ENCODE assay signal across 9 mouse cellular contexts in genomic region chr3:123448096-123448495, GRCm38 (mm10). TPM values are rescaled to one million over a fixed set of nuclear protein-coding genes. Genes with fewer than 3 reads are reported as not detected.
DNase-seq lines count a peak whose midpoint lies in the region; ATAC-seq and TF ChIP-seq lines count a peak whose summit lies in the region.
"Had no signal": no experiment of that assay in that cellular context is flagged by ENCODE, and none has a peak within 500 bp of the region (broad histone marks: within the 10 kb centered on the region; RNA-seq: fewer than 3 reads in every experiment).

No protein-coding gene starts in this region.

- H3K27ac ChIP-seq in kidney, embryonic 16.5 days (ENCODE audit: low read length): no peak overlapping the region
- H3K27ac ChIP-seq in kidney, adult 2 months (ENCODE audit: insufficient read depth, low read depth, low read length): no peak overlapping the region
- no peak overlapping the region for H3K27ac ChIP-seq in forebrain, embryonic 12.5 days
- H3K27ac ChIP-seq in liver, embryonic 12.5 days: no peak overlapping the region
- H3K27ac ChIP-seq in neural tube, embryonic 13.5 days (replicated peaks): no peak overlapping the region
- H3K27ac ChIP-seq: liver, embryonic 14.5 days had no signal

- peaks cover 19% of the 10 kb centered on the region for H3K27me3 ChIP-seq in kidney, embryonic 16.5 days (ENCODE audit: insufficient read depth, low read length)
- no peaks in the 10 kb centered on the region for H3K27me3 ChIP-seq in kidney, adult 2 months (replicated peaks; ENCODE audit: control insufficient read depth, insufficient read depth, low read length)
- H3K27me3 ChIP-seq in forebrain, embryonic 12.5 days: peaks cover 43% of the 10 kb centered on the region
- H3K27me3 ChIP-seq in liver, embryonic 12.5 days (replicated peaks): peaks cover 70% of the 10 kb centered on the region
- H3K27me3 ChIP-seq in neural tube, embryonic 13.5 days: peaks cover 23% of the 10 kb centered on the region

- H3K9ac ChIP-seq in kidney, embryonic 16.5 days (replicated peaks; ENCODE audit: low read length): no peak overlapping the region
- 0 out of 2 replicates have a peak overlapping the region, but pooled peaks have one; percentile 61 for H3K9ac ChIP-seq in forebrain, embryonic 12.5 days
- no peak overlapping the region for H3K9ac ChIP-seq in liver, embryonic 12.5 days
- peak overlapping the region; percentile 84 for H3K9ac ChIP-seq in neural tube, embryonic 13.5 days
- H3K9ac ChIP-seq: liver, embryonic 14.5 days had no signal

- H3K4me2 ChIP-seq in kidney, embryonic 16.5 days (replicated peaks; ENCODE audit: low read depth, low read length): peak overlapping the region; percentile 100
- peak overlapping the region; percentile 100 for H3K4me2 ChIP-seq in forebrain, embryonic 12.5 days
- peak overlapping the region; percentile 77; the same call in 1 of the 2 replicates for H3K4me2 ChIP-seq in liver, embryonic 12.5 days
- H3K4me2 ChIP-seq in neural tube, embryonic 13.5 days: peak overlapping the region; percentile 98

- WGBS in kidney, embryonic 16.5 days: 10% methylated on average over 10 of the region's 10 CpGs
- 15% methylated on average over 10 of the region's 10 CpGs for whole genome bisulfite sequencing in kidney, adult 2 months
- 3% methylated on average over 10 of the region's 10 CpGs for WGBS in forebrain, embryonic 12.5 days
- 17% methylated on average over 10 of the region's 10 CpGs for WGBS in liver, embryonic 12.5 days (ENCODE audit: insufficient replicate concordance)
- 3% methylated on average over 10 of the region's 10 CpGs for WGBS in neural tube, embryonic 13.5 days

- H3K4me1 ChIP-seq in kidney, embryonic 16.5 days (ENCODE audit: insufficient read depth, low read length): peaks cover 7% of the 10 kb centered on the region
- H3K4me1 ChIP-seq in kidney, adult 2 months (ENCODE audit: control insufficient read depth, insufficient read depth, low read length): peaks cover 5% of the 10 kb centered on the region; the same call in 1 of the 2 replicates
- peaks cover 22% of the 10 kb centered on the region for H3K4me1 ChIP-seq in forebrain, embryonic 12.5 days
- 0 out of 2 replicates have a peak, but pooled peaks cover 7% of the 10 kb centered on the region for H3K4me1 ChIP-seq in liver, embryonic 12.5 days
- H3K4me1 ChIP-seq in neural tube, embryonic 13.5 days (replicated peaks): peaks cover 20% of the 10 kb centered on the region

- no peak for ATAC-seq in kidney, embryonic 16.5 days (ENCODE audit: low FRiP score, low TSS enrichment)
- no peak for ATAC-seq in forebrain, embryonic 12.5 days (ENCODE audit: low FRiP score)
- ATAC-seq in liver, embryonic 12.5 days: no peak
- no peak for ATAC-seq in neural tube, embryonic 13.5 days (ENCODE audit: low read depth)

- no peak for DNase-seq in kidney, adult 2 months
- DNase-seq in gastrocnemius, postnatal 10 days: no peak
- no peak for DNase-seq in cerebellum, postnatal 25 days
- no peak for DNase-seq in spleen, postnatal 4 days (ENCODE audit: low spot score in 2 of 2)

- TF ChIP-seq CTCF in kidney, adult 2 months (conservative IDR thresholded peaks at IDR 0.05; ENCODE audit: insufficient read depth, insufficient read length, low read depth, low read length): no peak

- TF ChIP-seq POLR2A in kidney, adult 2 months (IDR thresholded peaks at IDR 0.05; ENCODE audit: low read depth, low read length): no peak

- no peaks in the 10 kb centered on the region for H3K36me3 ChIP-seq in kidney, embryonic 16.5 days (ENCODE audit: insufficient read depth, low read length)
- H3K36me3 ChIP-seq in kidney, adult 2 months (ENCODE audit: control insufficient read depth, insufficient read depth, low read length): no peaks in the 10 kb centered on the region
- H3K36me3 ChIP-seq in forebrain, embryonic 12.5 days (replicated peaks): no peaks in the 10 kb centered on the region
- H3K36me3 ChIP-seq in liver, embryonic 12.5 days: no peaks in the 10 kb centered on the region
- no peaks in the 10 kb centered on the region for H3K36me3 ChIP-seq in neural tube, embryonic 13.5 days

- no peaks in the 10 kb centered on the region for H3K9me3 ChIP-seq in kidney, embryonic 16.5 days (ENCODE audit: low read length)
- H3K9me3 ChIP-seq in forebrain, embryonic 12.5 days: no peaks in the 10 kb centered on the region
- H3K9me3 ChIP-seq in liver, embryonic 12.5 days (replicated peaks): no peaks in the 10 kb centered on the region
- H3K9me3 ChIP-seq in neural tube, embryonic 13.5 days: no peaks in the 10 kb centered on the region

- H3K4me3 ChIP-seq in kidney, embryonic 16.5 days (ENCODE audit: low read length): peak overlapping the region; percentile 70
- no peak overlapping the region for H3K4me3 ChIP-seq in kidney, adult 2 months (ENCODE audit: insufficient read depth, low read depth, low read length)
- peak overlapping the region; percentile 78 for H3K4me3 ChIP-seq in forebrain, embryonic 12.5 days (replicated peaks)
- no peak overlapping the region for H3K4me3 ChIP-seq in liver, embryonic 12.5 days
- H3K4me3 ChIP-seq in neural tube, embryonic 13.5 days: peak overlapping the region; percentile 72

RNA-seq across cellular contexts. Expression of gene Prss12, which starts 1.4 kb away (rescaled TPM):
- 8.9 and 9.4 TPM in 2 replicates for polyA plus RNA-seq in kidney, embryonic 16.5 days (2015; fragmentation: Nextera tagmentation; extraction: Ambion mirVana)
- polyA plus RNA-seq in kidney, adult 2 months (2012; rRNA removed): 1.5 and 1.6 TPM in 2 replicates
- 1.7 and 3.1 TPM in 2 replicates for polyA plus RNA-seq in forebrain, embryonic 12.5 days (2016; fragmentation: Nextera tagmentation; extraction: Ambion mirVana)
- 0.55 and 0.92 TPM in 2 replicates for polyA plus RNA-seq in liver, embryonic 12.5 days (2016; fragmentation: Nextera tagmentation; extraction: Ambion mirVana)
- polyA plus RNA-seq in neural tube, embryonic 13.5 days (2015; fragmentation: Nextera tagmentation; extraction: Ambion mirVana): 22.5 and 22.7 TPM in 2 replicates
- 1 to 10 TPM; 3.9 to 4.4 TPM for total RNA-seq in gastrocnemius, postnatal 10 days (2021)

Comparison
In these comparisons a context has a peak if more than half of its experiments do, and no peak if none do; other contexts are left out.
1. H3K4me3 ChIP-seq: peak in kidney, embryonic 16.5 days (single experiment), forebrain, embryonic 12.5 days (single experiment) and neural tube, embryonic 13.5 days (single experiment); none in kidney, adult 2 months (single experiment) and liver, embryonic 12.5 days (single experiment).
2. H3K9ac ChIP-seq: peak in forebrain, embryonic 12.5 days (single experiment) and neural tube, embryonic 13.5 days (single experiment); none in kidney, embryonic 16.5 days (single experiment) and liver, embryonic 12.5 days (single experiment).
3. Peak in every context shown above with its lines, with median percentiles within 50 percentile points of each other: H3K4me2 ChIP-seq.